Mouse (Mus musculus): ENCODE results near the gene Lrpprc. TPM values are rescaled to one million over a fixed set of nuclear protein-coding genes. Genes with fewer than 3 reads are reported as not detected.
A peak's percentile ranks its signal among the peaks of the same experiment; 100 is the strongest.

Gene Lrpprc
- polyA plus RNA-seq, 1 experiment from 2014 or later, result 56.6 TPM

GRCm38 (mm10) chr17:84790043-84790442 lies 546 bp downstream of the Lrpprc start:
- no peak; the same call in 1 of the 2 replicates for ATAC-seq (replicated peaks; ENCODE audit: low FRiP score)
- Histone ChIP-seq H3K4me2 (peak overlapping the region; percentile 76), H3K27me3 (no peaks in the 10 kb centered on the region), H3K4me3 (replicated peaks) (peak overlapping the region; percentile 91), H3K27ac (peak overlapping the region; percentile 88), H3K36me3 (0 out of 2 replicates have a peak, but pooled peaks cover 18% of the 10 kb centered on the region), H3K4me1 (peaks cover 21% of the 10 kb centered on the region), H3K9ac (peak overlapping the region; percentile 77), H3K9me3 (replicated peaks) (no peaks in the 10 kb centered on the region)
- under 1% methylated on average over 22 of the region's 22 CpGs for WGBS

- Histone ChIP-seq H3K4me3 (replicated peaks) (peak overlapping the region; percentile 91; the same call in 1 of the 2 replicates), H3K27me3 (no peaks in the 10 kb centered on the region), H3K4me1 (peaks cover 21% of the 10 kb centered on the region), H3K9me3 (replicated peaks) (no peaks in the 10 kb centered on the region), H3K9ac (no peak overlapping the region), H3K4me2 (peak overlapping the region; percentile 76), H3K36me3 (0 out of 2 replicates have a peak, but pooled peaks cover 20% of the 10 kb centered on the region), H3K27ac (no peak overlapping the region)
- no peak for ATAC-seq (replicated peaks; ENCODE audit: low FRiP score)
- 89% methylated on average over 20 of the region's 20 CpGs for WGBS
Observed at GRCm38 (mm10) chr17:84788376-84789125, 2.0 kb downstream of the Lrpprc start.

GRCm38 (mm10) chr17:84787477-84787876 lies 3.1 kb downstream of the Lrpprc start:
- 90% methylated on average over 11 of the region's 11 CpGs for WGBS
- Histone ChIP-seq H3K4me1 (peaks cover 21% of the 10 kb centered on the region), H3K27ac (no peak overlapping the region), H3K9me3 (replicated peaks) (no peaks in the 10 kb centered on the region), H3K27me3 (no peaks in the 10 kb centered on the region), H3K9ac (no peak overlapping the region), H3K4me2 (no peak overlapping the region), H3K36me3 (0 out of 2 replicates have a peak, but pooled peaks cover 27% of the 10 kb centered on the region), H3K4me3 (replicated peaks) (no peak overlapping the region)
- no peak for ATAC-seq (replicated peaks; ENCODE audit: low FRiP score)

- H3K4me3 ChIP-seq (replicated peaks), result no peak overlapping the region
- no peak overlapping the region for H3K4me2 ChIP-seq
- no peaks in the 10 kb centered on the region for H3K9me3 ChIP-seq (replicated peaks)
- H3K27ac ChIP-seq, result no peak overlapping the region
- no peak for ATAC-seq (replicated peaks; ENCODE audit: low FRiP score)
- H3K4me1 ChIP-seq, result peaks cover 19% of the 10 kb centered on the region
- 92% methylated on average over 8 of the region's 8 CpGs for WGBS
- 0 out of 2 replicates have a peak, but pooled peaks cover 30% of the 10 kb centered on the region for H3K36me3 ChIP-seq
- H3K27me3 ChIP-seq, result no peaks in the 10 kb centered on the region
- H3K9ac ChIP-seq, result no peak overlapping the region
Observed at GRCm38 (mm10) chr17:84786911-84787310, 3.7 kb downstream of the Lrpprc start.

- H3K4me3 ChIP-seq (replicated peaks), result no peak overlapping the region
- H3K9me3 ChIP-seq (replicated peaks), result no peaks in the 10 kb centered on the region
- no peak for ATAC-seq (replicated peaks; ENCODE audit: low FRiP score)
- H3K27me3 ChIP-seq, result no peaks in the 10 kb centered on the region
- peaks cover 16% of the 10 kb centered on the region for H3K4me1 ChIP-seq
- no peak overlapping the region for H3K4me2 ChIP-seq
- peaks cover 35% of the 10 kb centered on the region; the same call in 1 of the 2 replicates for H3K36me3 ChIP-seq
- H3K9ac ChIP-seq, result no peak overlapping the region
- H3K27ac ChIP-seq, result no peak overlapping the region
- WGBS, result 67% methylated on average over 5 of the region's 5 CpGs
Observed at GRCm38 (mm10) chr17:84785176-84785575, 5.4 kb downstream of the Lrpprc start.

- WGBS, result 94% methylated on average over 5 of the region's 5 CpGs
- Histone ChIP-seq H3K9ac (no peak overlapping the region), H3K4me3 (replicated peaks) (no peak overlapping the region), H3K36me3 (peaks cover 32% of the 10 kb centered on the region; the same call in 1 of the 2 replicates), H3K4me1 (peaks cover 1% of the 10 kb centered on the region; the same call in 1 of the 2 replicates), H3K9me3 (replicated peaks) (no peaks in the 10 kb centered on the region), H3K27me3 (no peaks in the 10 kb centered on the region), H3K27ac (no peak overlapping the region), H3K4me2 (no peak overlapping the region)
- no peak for ATAC-seq (replicated peaks; ENCODE audit: low FRiP score)
Observed at GRCm38 (mm10) chr17:84783491-84783890, 7.1 kb downstream of the Lrpprc start.

- H3K27ac ChIP-seq, result no peak overlapping the region
- WGBS, result 95% methylated on average over 6 of the region's 6 CpGs
- H3K27me3 ChIP-seq, result no peaks in the 10 kb centered on the region
- no peak overlapping the region for H3K9ac ChIP-seq
- no peak for ATAC-seq (replicated peaks; ENCODE audit: low FRiP score)
- H3K9me3 ChIP-seq (replicated peaks), result no peaks in the 10 kb centered on the region
- no peaks in the 10 kb centered on the region for H3K4me1 ChIP-seq
- H3K4me2 ChIP-seq, result no peak overlapping the region
- no peak overlapping the region for H3K4me3 ChIP-seq (replicated peaks)
- peaks cover 33% of the 10 kb centered on the region for H3K36me3 ChIP-seq
Observed at GRCm38 (mm10) chr17:84780321-84780720, 10.3 kb downstream of the Lrpprc start.

- no peak overlapping the region for H3K27ac ChIP-seq
- H3K27me3 ChIP-seq, result no peaks in the 10 kb centered on the region
- no peak overlapping the region for H3K9ac ChIP-seq
- no peaks in the 10 kb centered on the region for H3K4me1 ChIP-seq
- peaks cover 44% of the 10 kb centered on the region for H3K36me3 ChIP-seq
- no peak for ATAC-seq (replicated peaks; ENCODE audit: low FRiP score)
- no peak overlapping the region for H3K4me2 ChIP-seq
- 83% methylated on average over 7 of the region's 7 CpGs for WGBS
- no peaks in the 10 kb centered on the region for H3K9me3 ChIP-seq (replicated peaks)
- no peak overlapping the region for H3K4me3 ChIP-seq (replicated peaks)
Observed at GRCm38 (mm10) chr17:84778477-84778978, 12.1 kb downstream of the Lrpprc start.

- peaks cover 52% of the 10 kb centered on the region for H3K36me3 ChIP-seq
- no peaks in the 10 kb centered on the region for H3K4me1 ChIP-seq
- H3K27ac ChIP-seq, result no peak overlapping the region
- H3K9me3 ChIP-seq (replicated peaks), result no peaks in the 10 kb centered on the region
- H3K4me2 ChIP-seq, result no peak overlapping the region
- ATAC-seq (replicated peaks; ENCODE audit: low FRiP score), result peak; percentile 88; the same call in 1 of the 2 replicates
- no peak overlapping the region for H3K9ac ChIP-seq
- no peak overlapping the region for H3K4me3 ChIP-seq (replicated peaks)
- 89% methylated on average over 16 of the region's 16 CpGs for WGBS
- no peaks in the 10 kb centered on the region for H3K27me3 ChIP-seq
Observed at GRCm38 (mm10) chr17:84776362-84777000, 14.1 kb downstream of the Lrpprc start.

- 91% methylated on average over 10 of the region's 10 CpGs for WGBS
- H3K4me2 ChIP-seq, result no peak overlapping the region
- no peaks in the 10 kb centered on the region for H3K27me3 ChIP-seq
- H3K27ac ChIP-seq, result no peak overlapping the region
- no peak overlapping the region for H3K9ac ChIP-seq
- H3K4me1 ChIP-seq, result no peaks in the 10 kb centered on the region
- H3K4me3 ChIP-seq (replicated peaks), result no peak overlapping the region
- H3K9me3 ChIP-seq (replicated peaks), result no peaks in the 10 kb centered on the region
- ATAC-seq (replicated peaks; ENCODE audit: low FRiP score), result no peak
- peaks cover 57% of the 10 kb centered on the region for H3K36me3 ChIP-seq
Observed at GRCm38 (mm10) chr17:84775291-84775690, 15.3 kb downstream of the Lrpprc start.

- WGBS, result 80% methylated on average over 9 of the region's 9 CpGs
Observed at GRCm38 (mm10) chr17:84771882-84772281, 18.7 kb downstream of the Lrpprc start.

GRCm38 (mm10) chr17:84758971-84759370 lies 31.6 kb downstream of the Lrpprc start:
- Histone ChIP-seq H3K36me3 (peaks cover 47% of the 10 kb centered on the region), H3K4me1 (no peaks in the 10 kb centered on the region; the same call in 1 of the 2 replicates), H3K4me3 (replicated peaks) (no peak overlapping the region), H3K27me3 (no peaks in the 10 kb centered on the region), H3K9ac (no peak overlapping the region), H3K4me2 (no peak overlapping the region), H3K9me3 (replicated peaks) (no peaks in the 10 kb centered on the region), H3K27ac (no peak overlapping the region)
- no peak for ATAC-seq (replicated peaks; ENCODE audit: low FRiP score)
- WGBS, result 81% methylated on average over 8 of the region's 8 CpGs

More at GRCm38 (mm10) chr17:84771882-84772281, 18.7 kb downstream of the Lrpprc start:
- H3K9ac ChIP-seq, result no peak overlapping the region
- H3K4me3 ChIP-seq (replicated peaks), result no peak overlapping the region
- H3K4me1 ChIP-seq, result no peaks in the 10 kb centered on the region
- H3K9me3 ChIP-seq (replicated peaks), result no peaks in the 10 kb centered on the region
- peaks cover 88% of the 10 kb centered on the region for H3K36me3 ChIP-seq
- ATAC-seq (replicated peaks; ENCODE audit: low FRiP score), result no peak
- no peak overlapping the region for H3K27ac ChIP-seq
- H3K4me2 ChIP-seq, result no peak overlapping the region
- H3K27me3 ChIP-seq, result no peaks in the 10 kb centered on the region
